Mouse (Mus musculus) lung, postnatal 0 days (tissue): Measurements from ENCODE around the gene Pou6f2. TPM values are rescaled to one million over a fixed set of nuclear protein-coding genes. Genes with fewer than 3 reads are reported as not detected.

ENCODE experiments used
- ATAC-seq: fragments of 200-750 bp; cut with Nextera tagmentation; 2 replicates; pipeline ENCODE4 v1.8.0; 2017; ENCODE audit warnings: moderate library complexity
- DNase-seq: peaks from one replicate; pipeline ENCODE4 v3.0.0-alpha.2; 2016; ENCODE audit warnings: low spot score
- H3K27ac ChIP-seq: fragments of 300-500 bp; sonication (generic); 2 replicates; pipeline ENCODE4 v1.5.1; 2014; ENCODE audit warnings: antibody characterized with exemption, mild to moderate bottlenecking, low read length, mixed read lengths
- H3K27me3 ChIP-seq: fragments of 300-500 bp; sonication (generic); replicated peaks from 2 replicates; pipeline ENCODE4 v1.6.1; 2014; ENCODE audit warnings: low read length, mixed read lengths; ENCODE audit not compliant: insufficient read depth
- H3K36me3 ChIP-seq: fragments of 300-500 bp; sonication (generic); 2 replicates; pipeline ENCODE4 v1.6.1; 2014; ENCODE audit warnings: low read length, mixed read lengths; ENCODE audit not compliant: insufficient read depth
- H3K4me1 ChIP-seq: fragments of 300-500 bp; sonication (generic); 2 replicates; pipeline ENCODE4 v1.6.1; 2014; ENCODE audit warnings: antibody characterized with exemption, low read depth, low read length, mixed read lengths; ENCODE audit not compliant: insufficient read depth
- H3K4me2 ChIP-seq: fragments of 300-500 bp; sonication (generic); replicated peaks from 2 replicates; pipeline ENCODE4 v1.6.1; 2014; ENCODE audit warnings: low read depth, mild to moderate bottlenecking, low read length, moderate library complexity, mixed read lengths
- H3K4me3 ChIP-seq: fragments of 300-500 bp; sonication (generic); 2 replicates; pipeline ENCODE4 v1.5.1; 2014; ENCODE audit warnings: low read depth, low read length
- H3K9ac ChIP-seq: fragments of 300-500 bp; sonication (generic); replicated peaks from 2 replicates; pipeline ENCODE4 v1.6.1; 2014; ENCODE audit warnings: low read depth, mild to moderate bottlenecking
- H3K9me3 ChIP-seq: fragments of 300-500 bp; sonication (generic); 2 replicates; pipeline ENCODE4 v1.6.1; 2016; ENCODE audit warnings: low read length, mixed read lengths
- CTCF ChIP-seq: IDR thresholded peaks from 2 replicates; pipeline ENCODE4 v1.5.1; 2016; ENCODE audit warnings: antibody characterized with exemption, mild to moderate bottlenecking
- EP300 ChIP-seq: IDR thresholded peaks from 2 replicates; pipeline ENCODE4 v1.6.1; 2016; ENCODE audit warnings: antibody characterized with exemption, mild to moderate bottlenecking, control low read depth
- WGBS: fragments of 180-500 bp; shearing (Covaris S2); extraction: QIAGEN DNeasy Blood & Tissue Kit; methylation state at CpG from one replicate; pipeline ENCODE4 v1.1.7; 2014; 5-methylcytosine and 5-hydroxymethylcytosine counted together
- polyA plus RNA-seq: library from polyadenylated mRNA; unstranded; fragments of >200 nt; fragmentation: Nextera tagmentation; extraction: Ambion mirVana; gene quantifications from 2 replicates; pipeline ENCODE4 v1.2.1, GENCODE M21; 2015

The Pou6f2 gene
- polyA plus RNA-seq, 1 experiment from 2014 or later, result not detected

DNA sequence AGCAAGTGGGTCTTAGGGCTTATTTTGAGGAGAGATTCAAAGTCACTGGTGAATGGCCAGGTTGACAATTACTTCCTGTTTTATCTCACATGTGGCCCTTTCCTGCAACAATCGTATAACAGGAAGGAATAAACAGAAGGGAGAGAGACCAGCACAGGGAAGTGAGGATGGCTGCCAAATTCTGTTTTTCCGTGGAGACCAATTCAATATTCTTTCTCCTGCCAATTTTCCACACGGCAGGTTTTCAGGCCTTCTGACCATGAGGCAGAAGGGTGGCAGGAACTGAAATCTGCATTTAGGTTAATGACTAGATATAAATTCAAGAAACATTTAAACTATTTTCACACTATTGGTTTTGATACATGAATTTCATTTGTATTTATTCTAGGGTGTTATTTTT, 224.5 kb downstream of the Pou6f2 start:
- DNase-seq, result no peak
- H3K36me3 ChIP-seq, result no peaks in the 10 kb centered on the region
- no peaks in the 10 kb centered on the region for H3K27me3 ChIP-seq
- no peak overlapping the region for H3K4me3 ChIP-seq
- no peak overlapping the region for H3K4me2 ChIP-seq
- no peaks in the 10 kb centered on the region for H3K9me3 ChIP-seq
- H3K27ac ChIP-seq, result no peak overlapping the region
- H3K4me1 ChIP-seq, result no peaks in the 10 kb centered on the region
- 35% methylated on average over 3 of the region's 3 CpGs for WGBS
- no peak for ATAC-seq
- TF ChIP-seq EP300, result no peak
- no peak for TF ChIP-seq CTCF
- H3K9ac ChIP-seq, result no peak overlapping the region

DNA sequence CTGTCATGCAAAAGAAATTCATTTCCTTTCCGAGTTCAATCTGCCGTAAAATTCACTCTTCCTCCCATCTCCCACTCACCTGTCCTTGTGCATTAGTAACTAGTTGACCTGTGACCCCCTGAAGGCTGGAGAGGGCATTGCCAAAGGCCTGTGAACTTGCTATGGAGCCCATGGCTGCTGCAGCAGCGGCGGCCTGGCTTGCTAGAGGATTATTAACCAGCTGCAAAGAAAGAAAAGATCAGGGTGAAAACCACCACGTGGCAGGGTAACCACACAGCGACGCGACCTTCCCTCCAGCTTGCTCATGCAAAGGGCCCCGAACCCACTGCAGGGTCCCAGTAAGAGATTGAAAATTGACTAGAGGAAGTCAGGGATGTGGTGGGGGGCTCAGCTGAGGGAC, 225.2 kb downstream of the Pou6f2 start:
- Histone ChIP-seq H3K4me1 (no peaks in the 10 kb centered on the region), H3K4me2 (no peak overlapping the region), H3K9ac (no peak overlapping the region), H3K27ac (no peak overlapping the region), H3K9me3 (no peaks in the 10 kb centered on the region), H3K27me3 (no peaks in the 10 kb centered on the region), H3K4me3 (no peak overlapping the region), H3K36me3 (no peaks in the 10 kb centered on the region)
- DNase-seq (no peak), ATAC-seq (no peak)
- TF ChIP-seq CTCF (no peak), EP300 (no peak)
- WGBS, result 25% methylated on average over 9 of the region's 9 CpGs

DNA sequence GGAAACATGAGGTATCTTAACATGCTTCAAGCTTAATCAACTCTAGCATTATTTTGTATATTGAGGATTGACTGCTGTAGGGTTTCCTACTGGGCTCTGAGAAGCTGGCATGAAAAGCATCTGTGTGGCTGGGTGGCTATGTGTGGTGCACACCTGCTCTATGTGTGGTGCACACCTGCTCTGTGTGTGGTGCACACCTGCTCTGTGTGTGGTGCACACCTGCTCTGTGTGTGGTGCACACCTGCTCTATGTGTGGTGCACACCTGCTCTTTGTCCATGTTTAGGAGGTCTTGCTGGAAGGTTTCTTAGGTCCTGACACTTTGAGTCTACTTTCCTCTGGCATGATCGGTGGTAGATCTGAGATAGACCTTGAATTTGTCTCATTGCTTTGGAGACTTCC, 233.3 kb downstream of the Pou6f2 start:
- H3K9me3 ChIP-seq, result no peaks in the 10 kb centered on the region

DNA sequence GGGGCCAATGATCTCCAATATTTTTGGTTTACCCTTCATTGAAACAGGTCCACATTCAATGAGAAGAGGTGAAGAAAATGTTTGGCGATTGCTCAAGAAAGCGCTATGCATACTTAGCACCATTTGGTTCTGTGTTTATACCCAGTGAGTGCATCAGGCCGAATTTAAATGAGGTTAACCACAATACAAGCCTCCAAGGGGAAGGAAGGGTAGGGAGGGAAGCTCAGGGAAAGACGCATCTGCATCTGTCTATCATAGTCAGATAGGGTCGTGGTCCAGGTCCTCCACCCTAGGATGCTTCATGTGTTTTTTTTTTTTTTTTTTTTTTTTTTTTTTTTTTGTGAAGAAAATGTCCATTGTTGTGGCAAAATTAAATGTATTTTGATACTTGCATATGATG, 236.9 kb downstream of the Pou6f2 start:
- WGBS, result 64% methylated on average over 5 of the region's 5 CpGs
- TF ChIP-seq EP300, result no peak
- TF ChIP-seq CTCF, result no peak
- H3K4me2 ChIP-seq, result no peak overlapping the region
- H3K27me3 ChIP-seq, result no peaks in the 10 kb centered on the region
- no peaks in the 10 kb centered on the region for H3K36me3 ChIP-seq
- DNase-seq (no peak), ATAC-seq (no peak)
- H3K4me1 ChIP-seq, result no peaks in the 10 kb centered on the region
- no peak overlapping the region for H3K9ac ChIP-seq
- H3K27ac ChIP-seq, result no peak overlapping the region
- H3K9me3 ChIP-seq, result no peaks in the 10 kb centered on the region
- no peak overlapping the region for H3K4me3 ChIP-seq

More for the DNA sequence above, 233.3 kb downstream of the Pou6f2 start:
- Histone ChIP-seq H3K9ac (no peak overlapping the region), H3K4me3 (no peak overlapping the region), H3K36me3 (no peaks in the 10 kb centered on the region), H3K4me1 (no peaks in the 10 kb centered on the region), H3K27me3 (no peaks in the 10 kb centered on the region), H3K27ac (no peak overlapping the region), H3K4me2 (no peak overlapping the region)
- DNase-seq (no peak), ATAC-seq (no peak)
- 81% methylated on average over 1 of the region's 1 CpGs for WGBS
- no peak for TF ChIP-seq CTCF
- no peak for TF ChIP-seq EP300

DNA sequence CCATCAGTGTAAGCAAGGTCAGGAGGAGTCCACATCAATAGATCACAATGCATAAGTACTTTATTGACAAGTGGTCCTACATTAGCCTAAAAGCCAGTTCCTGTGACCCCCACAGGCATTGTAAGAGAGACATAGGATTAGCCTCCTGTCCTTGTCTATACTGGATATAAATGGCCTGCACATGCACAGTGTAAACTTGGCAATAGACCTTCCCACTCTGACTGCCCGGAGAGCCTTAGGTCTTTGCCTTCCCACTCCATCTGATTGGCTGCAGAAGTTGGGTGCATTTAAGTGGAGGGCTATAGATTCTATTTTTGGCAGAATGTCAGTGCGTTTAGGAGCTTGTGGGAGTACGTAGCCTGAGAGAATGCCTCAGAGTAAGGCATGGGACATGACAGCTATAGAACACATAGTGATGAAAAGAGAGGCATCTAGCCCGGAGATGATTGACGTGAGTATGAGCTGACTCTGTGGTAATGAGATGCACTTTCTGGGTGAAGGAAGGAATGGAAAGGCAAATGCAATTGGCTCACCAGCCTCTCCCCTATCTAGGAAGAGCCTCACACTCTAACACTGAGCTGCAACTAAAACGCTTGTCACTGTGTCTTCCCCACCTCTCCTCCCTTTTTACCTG, 243.4 kb downstream of the Pou6f2 start:
- H3K27me3 ChIP-seq, result no peaks in the 10 kb centered on the region
- H3K9me3 ChIP-seq, result no peaks in the 10 kb centered on the region
- H3K36me3 ChIP-seq, result no peaks in the 10 kb centered on the region
- TF ChIP-seq EP300, result no peak
- no peak for TF ChIP-seq CTCF
- H3K4me1 ChIP-seq, result no peaks in the 10 kb centered on the region
- WGBS, result 77% methylated on average over 6 of the region's 6 CpGs
- ATAC-seq, result no peak
- H3K27ac ChIP-seq, result no peak overlapping the region
- no peak overlapping the region for H3K4me2 ChIP-seq
- no peak overlapping the region for H3K9ac ChIP-seq
- DNase-seq, result no peak
- H3K4me3 ChIP-seq, result no peak overlapping the region

- no peak for TF ChIP-seq CTCF
- TF ChIP-seq EP300, result no peak
- no peak overlapping the region for H3K4me2 ChIP-seq
- H3K36me3 ChIP-seq, result no peaks in the 10 kb centered on the region
- H3K27ac ChIP-seq, result no peak overlapping the region
- WGBS, result 67% methylated on average over 2 of the region's 2 CpGs
- DNase-seq (no peak), ATAC-seq (no peak)
- H3K4me1 ChIP-seq, result no peaks in the 10 kb centered on the region
- H3K4me3 ChIP-seq, result no peak overlapping the region
- H3K9me3 ChIP-seq, result no peaks in the 10 kb centered on the region
- no peaks in the 10 kb centered on the region for H3K27me3 ChIP-seq
- no peak overlapping the region for H3K9ac ChIP-seq
These were observed 263.8 kb downstream of the Pou6f2 start for GRCm38 (mm10) chr13:18133646-18134045.

- no peak overlapping the region for H3K9ac ChIP-seq
- H3K36me3 ChIP-seq, result no peaks in the 10 kb centered on the region
- H3K4me2 ChIP-seq, result no peak overlapping the region
- no peaks in the 10 kb centered on the region for H3K27me3 ChIP-seq
- WGBS, result 68% methylated on average over 5 of the region's 5 CpGs
- TF ChIP-seq EP300 (no peak), CTCF (no peak)
- H3K9me3 ChIP-seq, result no peaks in the 10 kb centered on the region
- H3K4me1 ChIP-seq, result no peaks in the 10 kb centered on the region
- H3K27ac ChIP-seq, result no peak overlapping the region
- DNase-seq (no peak), ATAC-seq (no peak)
- no peak overlapping the region for H3K4me3 ChIP-seq
These were observed 264.3 kb downstream of the Pou6f2 start for GRCm38 (mm10) chr13:18133193-18133592.
